Mouse (Mus musculus) thymus, postnatal 0 days (tissue): ENCODE results near the gene Dpysl4. TPM values are rescaled to one million over a fixed set of nuclear protein-coding genes. Genes with fewer than 3 reads are reported as not detected.
A peak's percentile ranks its signal among the peaks of the same experiment; 100 is the strongest.

Experiments
- DNase-seq: peaks from one replicate; pipeline ENCODE4 v3.0.0-alpha.2; 2015; ENCODE audit warnings: low spot score
- polyA plus RNA-seq: library from polyadenylated mRNA; unstranded; fragments of >200 nt; fragmentation: Nextera tagmentation; extraction: Ambion mirVana; gene quantifications from 2 replicates; pipeline ENCODE4 v1.2.1, GENCODE M21; 2015

The Dpysl4 gene
- polyA plus RNA-seq, 1 experiment from 2014 or later, result 0.22 TPM

- DNase-seq, result no peak
Observed at GRCm38 (mm10) chr7:139149373-139149772, 63.6 kb downstream of the Dpysl4 start.

GRCm38 (mm10) chr7:139151116-139151515, 65.3 kb downstream of the Dpysl4 start:
- DNase-seq, result peak; percentile 11

Other genes with a start within 250 kb of the Dpysl4 start
- 26.5 and 32.3 TPM in 2 replicates for gene Ppp2r2d, start 239.9 kb upstream of the Dpysl4 start, polyA plus RNA-seq
- gene Mapk1ip1, start 239.7 kb upstream of the Dpysl4 start, polyA plus RNA-seq, result 16.2 and 16.7 TPM in 2 replicates
- 41.4 and 42.5 TPM in 2 replicates for gene Bnip3, start 176.5 kb upstream of the Dpysl4 start, polyA plus RNA-seq
- gene Jakmip3, start 145.3 kb upstream of the Dpysl4 start, polyA plus RNA-seq, result not detected in 2 replicates
- gene Lrrc27, start 127.0 kb downstream of the Dpysl4 start, polyA plus RNA-seq, result 1.9 and 2.4 TPM in 2 replicates
- gene Stk32c, start 127.3 kb downstream of the Dpysl4 start, polyA plus RNA-seq, result not detected in 2 replicates
- 3.7 and 3.9 TPM in 2 replicates for gene Pwwp2b, start 162.5 kb downstream of the Dpysl4 start, polyA plus RNA-seq